Mouse (Mus musculus) CH12.LX (cell line): ENCODE data around the gene Hpse2.

ENCODE experiments used
- BHLHE40 ChIP-seq: IDR thresholded peaks from 2 replicates; pipeline ENCODE4 v1.6.1; 2011; ENCODE audit warnings: mild to moderate bottlenecking, low read depth, low read length, improper control_type of control experiment
- CHD2 ChIP-seq: IDR thresholded peaks from 2 replicates; pipeline ENCODE4 v1.6.1; 2011; ENCODE audit warnings: low read length, improper control_type of control experiment
- ELF1 ChIP-seq: IDR thresholded peaks from 2 replicates; pipeline ENCODE4 v1.6.1; 2014; ENCODE audit warnings: low read depth, mild to moderate bottlenecking, inconsistent platforms, low read length, improper control_type of control experiment
- EP300 ChIP-seq: IDR thresholded peaks from 2 replicates; pipeline ENCODE4 v1.6.1; 2011; ENCODE audit warnings: low read length, improper control_type of control experiment
- ETS1 ChIP-seq: conservative IDR thresholded peaks from 2 replicates; pipeline ENCODE4 v1.6.1; 2012; ENCODE audit warnings: low read depth, mild to moderate bottlenecking, inconsistent platforms, low read length, improper control_type of control experiment, moderate library complexity
- JUND ChIP-seq: conservative IDR thresholded peaks from 2 replicates; pipeline ENCODE4 v1.6.1; 2011; ENCODE audit warnings: low read depth, low read length, improper control_type of control experiment
- POLR2A ChIP-seq: IDR thresholded peaks from 2 replicates; pipeline ENCODE4 v1.6.1; 2011; ENCODE audit warnings: low read depth, mild to moderate bottlenecking, improper control_type of control experiment, low read length

DNA sequence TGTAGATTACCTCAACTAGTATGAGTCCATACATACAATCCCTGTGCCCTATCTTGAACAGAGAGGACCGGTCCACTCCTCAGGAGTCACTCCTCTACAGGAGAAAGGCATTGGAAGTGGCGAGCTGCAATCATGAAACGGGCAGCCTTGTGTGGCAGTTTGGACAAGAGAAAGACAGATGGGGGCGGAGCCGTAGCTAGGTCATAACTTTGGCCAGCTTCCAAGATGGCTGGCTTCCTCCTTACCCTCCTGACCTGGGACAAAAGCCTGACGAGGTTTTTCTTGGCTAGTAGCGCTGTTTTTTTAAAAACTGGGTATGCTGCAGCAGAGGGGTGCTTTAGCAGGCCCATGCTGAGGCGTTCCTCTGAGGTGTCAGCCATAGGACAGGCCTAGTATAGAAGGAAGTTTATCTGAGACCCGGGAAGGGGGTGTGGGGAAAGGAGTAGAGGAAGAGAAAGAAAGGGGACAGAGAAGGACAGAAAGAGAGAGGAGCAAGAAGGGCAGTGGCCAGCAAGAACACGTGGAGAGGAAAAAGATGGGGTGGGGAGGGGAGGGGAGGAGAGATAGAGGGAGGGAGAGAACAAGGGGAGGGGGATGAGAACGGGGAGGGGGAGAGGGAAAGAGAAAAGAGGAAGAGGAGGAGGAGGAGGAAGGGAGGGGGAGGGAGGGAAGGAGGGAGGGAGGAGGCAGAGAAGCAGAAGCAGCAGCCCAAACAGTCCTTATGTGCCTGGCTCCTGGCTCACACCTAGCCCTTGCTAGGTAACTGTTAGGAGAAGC lies 634.8 kb downstream of the Hpse2 start:
- TF ChIP-seq POLR2A: no peak
- TF ChIP-seq CHD2: no peak
- TF ChIP-seq JUND: no peak
- TF ChIP-seq EP300: no peak
- no peak for TF ChIP-seq BHLHE40
- no peak for TF ChIP-seq ELF1
- no peak for TF ChIP-seq ETS1
